Mouse (Mus musculus) urinary bladder, postnatal 25 days (tissue): ENCODE data around the gene Tagln.

Source experiments
- DNase-seq: peaks from one replicate; pipeline ENCODE4 v3.0.0; 2022; ENCODE audit warnings: low spot score

The Tagln gene

DNA sequence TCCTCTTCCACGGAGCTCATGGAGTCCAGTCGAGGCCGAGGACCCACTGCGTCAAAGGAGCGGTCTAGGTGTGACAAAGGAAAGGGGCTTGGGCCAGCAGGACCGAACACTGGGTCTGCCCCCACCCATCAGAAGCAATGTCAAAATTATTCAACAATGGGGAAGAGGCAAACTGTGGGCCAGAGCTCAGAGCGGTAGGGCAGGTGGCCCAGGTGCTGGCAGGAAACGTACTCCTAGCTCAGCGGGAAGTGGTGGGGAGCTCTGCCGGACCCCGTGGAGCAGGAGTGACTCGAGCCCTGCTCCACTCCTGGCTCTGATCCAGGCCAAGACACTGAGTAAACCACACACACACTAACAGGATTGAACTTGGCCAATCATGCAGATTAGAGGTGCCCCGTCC is 9.9 kb upstream of the Tagln start:
- peak; percentile 7 for DNase-seq

- no peak for DNase-seq
Measured at GRCm38 (mm10) chr9:45944506-45945400, 8.9 kb upstream of the Tagln start.

DNA sequence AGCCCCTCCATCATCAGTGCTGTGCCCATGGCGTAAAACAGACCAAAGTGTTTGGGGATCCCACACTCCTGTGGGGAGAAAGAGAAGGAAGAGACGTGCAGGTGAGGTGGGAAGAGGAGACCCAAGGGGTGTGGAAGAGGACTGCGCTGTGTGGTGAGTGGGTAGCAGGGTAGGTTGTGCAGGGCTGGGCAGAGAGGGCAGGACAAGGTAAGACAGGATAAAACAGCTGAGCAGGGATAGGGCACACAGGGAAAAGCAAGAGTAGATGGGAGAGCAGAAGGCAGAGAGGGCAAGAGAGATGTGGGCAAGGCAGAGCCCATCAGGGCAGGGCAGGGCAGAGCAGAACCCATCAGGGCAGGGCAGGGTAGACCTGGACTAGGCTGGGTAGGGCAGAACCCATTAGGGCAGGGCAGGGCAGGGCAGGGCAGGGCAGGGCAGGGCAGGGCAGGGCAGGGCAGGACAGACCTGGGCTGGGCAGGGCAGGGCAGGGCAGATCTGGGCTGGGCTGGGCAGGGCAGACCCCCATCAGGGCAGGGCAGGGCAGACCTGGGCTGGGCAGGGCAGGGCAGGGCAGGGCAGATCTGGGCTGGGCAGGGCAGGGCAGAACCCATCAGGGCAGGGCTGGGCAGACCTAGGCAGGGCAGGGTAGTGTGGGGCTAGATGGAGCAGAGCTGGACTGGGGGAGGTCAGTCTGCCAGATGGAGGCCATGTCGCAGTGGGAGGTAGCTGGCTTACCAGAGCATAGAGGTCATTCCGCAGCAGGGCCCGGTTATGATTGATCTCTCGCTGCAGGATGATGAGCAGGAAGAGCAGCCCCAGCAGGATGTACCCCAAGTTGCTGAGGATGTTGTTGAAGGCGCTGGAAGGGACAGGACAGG is 8.0 kb upstream of the Tagln start:
- no peak for DNase-seq

GRCm38 (mm10) chr9:45942916-45943315 is 7.1 kb upstream of the Tagln start:
- DNase-seq, result no peak

GRCm38 (mm10) chr9:45942464-45942863 is 6.6 kb upstream of the Tagln start:
- DNase-seq, result no peak

GRCm38 (mm10) chr9:45941329-45941888 is 5.6 kb upstream of the Tagln start:
- no peak for DNase-seq

- DNase-seq, result no peak
Measured at GRCm38 (mm10) chr9:45939794-45940193, 3.9 kb upstream of the Tagln start.

DNA sequence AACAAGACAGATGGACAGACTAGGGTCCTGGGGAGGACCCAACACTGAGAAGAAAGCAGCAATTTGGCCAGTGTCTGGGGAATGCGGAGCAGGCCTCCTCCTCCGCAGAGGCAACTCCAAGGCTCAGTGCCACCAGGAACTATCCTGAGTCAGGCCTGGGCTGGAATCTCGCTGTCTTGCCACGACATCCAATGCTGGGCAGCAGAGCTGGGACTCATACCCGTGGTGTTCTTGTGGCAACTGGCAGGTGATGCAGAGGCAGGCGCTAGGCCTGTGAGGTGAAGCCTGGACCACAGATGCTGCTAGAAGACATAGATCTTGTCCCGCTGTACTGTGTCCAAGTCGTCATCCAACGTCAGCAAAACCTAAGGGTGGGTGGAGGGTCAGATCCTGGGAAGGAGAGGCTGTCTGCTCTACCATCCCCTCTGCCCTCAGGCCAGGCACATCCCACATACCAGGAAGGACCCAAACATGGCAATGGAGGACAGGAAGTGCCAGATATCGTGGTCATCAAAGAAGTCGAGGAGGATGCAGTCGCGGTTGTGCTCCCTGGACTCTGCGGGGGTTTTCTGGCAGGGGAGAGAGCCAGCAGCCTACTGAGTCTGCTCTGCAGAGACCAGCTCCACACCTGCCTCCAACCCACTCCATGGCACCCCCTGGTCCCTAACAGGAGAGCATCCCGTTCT is 3.2 kb upstream of the Tagln start:
- no peak for DNase-seq

DNA sequence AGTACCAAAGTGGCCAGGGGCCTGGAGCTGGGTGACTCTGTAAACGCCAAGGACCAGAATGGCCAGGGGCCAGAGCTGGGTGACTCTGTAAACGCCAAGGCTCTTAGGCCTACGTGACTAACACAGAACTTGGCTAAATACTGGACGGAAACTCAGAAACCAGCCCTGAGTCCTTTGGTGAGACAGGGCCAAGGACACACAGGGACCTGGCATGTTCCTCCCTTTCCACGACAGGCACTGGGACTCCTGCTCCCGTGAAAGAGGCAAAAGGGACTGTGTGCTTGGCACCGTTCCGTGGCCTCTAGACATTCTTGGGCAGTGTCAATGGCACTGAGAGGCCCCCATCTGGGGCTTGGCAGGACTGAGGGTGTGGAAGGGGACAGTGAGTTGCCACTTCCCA is 2.2 kb upstream of the Tagln start:
- DNase-seq, result no peak

GRCm38 (mm10) chr9:45936883-45937282 is 1.0 kb upstream of the Tagln start:
- peak; percentile 47 for DNase-seq

GRCm38 (mm10) chr9:45932571-45933415 is 3.1 kb downstream of the Tagln start:
- DNase-seq, result no peak

DNA sequence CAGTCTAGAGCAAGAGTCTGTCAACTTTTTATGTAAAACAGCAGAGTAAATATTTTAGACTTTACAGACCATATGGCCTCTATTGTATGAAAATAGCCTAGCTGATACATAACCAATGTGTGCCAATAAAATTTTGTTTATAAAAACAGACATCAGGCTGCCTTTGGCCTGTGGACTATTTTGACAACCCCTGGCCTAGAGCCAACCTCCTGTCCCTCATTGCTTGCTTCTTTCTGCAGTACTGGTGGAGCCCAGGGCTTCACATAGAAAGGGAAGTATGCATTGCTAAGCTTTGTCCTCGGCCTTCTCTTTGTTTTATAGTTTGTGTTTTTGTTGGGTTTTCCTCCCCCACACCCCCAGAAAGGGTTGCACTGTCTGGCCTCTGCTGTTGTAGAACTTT is 3.9 kb downstream of the Tagln start:
- DNase-seq, result no peak

DNA sequence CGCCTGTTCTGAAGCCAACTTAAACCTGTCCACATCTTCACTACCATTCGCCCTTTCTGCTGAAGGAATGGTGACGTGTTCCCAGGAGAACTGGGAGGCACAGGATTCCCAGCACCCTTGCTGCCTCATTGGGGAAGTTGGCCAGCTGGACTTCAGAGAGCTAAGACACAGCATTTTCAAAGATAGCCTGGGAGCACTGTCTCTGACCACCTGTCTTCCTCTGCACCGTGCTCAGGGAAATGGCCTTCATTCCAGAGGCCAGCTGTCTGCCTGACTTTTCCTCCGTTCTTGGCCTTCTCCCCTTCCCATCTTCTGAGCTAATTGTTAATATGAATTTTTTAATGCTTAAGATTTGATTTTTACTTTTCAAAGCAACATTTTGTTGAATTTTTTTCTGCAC is 6.6 kb downstream of the Tagln start:
- DNase-seq, result no peak

DNA sequence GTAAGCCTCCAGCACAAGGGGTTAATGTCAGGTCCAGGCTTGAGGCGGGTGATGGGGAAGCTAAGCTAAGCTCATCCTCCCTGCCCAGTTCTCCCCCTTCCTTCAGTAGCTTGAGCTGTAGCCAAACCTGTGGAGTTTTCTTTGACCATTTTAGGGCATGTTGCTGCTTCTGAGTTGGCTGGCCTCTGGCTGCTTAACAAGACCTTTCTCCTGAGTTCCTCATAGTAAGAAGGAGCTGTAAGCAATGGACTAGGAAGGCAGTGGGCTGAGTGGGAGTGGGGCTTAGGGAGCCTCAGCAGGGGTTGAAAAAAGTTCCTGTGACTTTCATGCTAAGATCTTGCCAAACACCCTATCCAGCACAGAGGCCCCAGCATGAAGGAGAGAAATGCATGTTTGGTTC is 16.0 kb downstream of the Tagln start:
- no peak for DNase-seq

DNA sequence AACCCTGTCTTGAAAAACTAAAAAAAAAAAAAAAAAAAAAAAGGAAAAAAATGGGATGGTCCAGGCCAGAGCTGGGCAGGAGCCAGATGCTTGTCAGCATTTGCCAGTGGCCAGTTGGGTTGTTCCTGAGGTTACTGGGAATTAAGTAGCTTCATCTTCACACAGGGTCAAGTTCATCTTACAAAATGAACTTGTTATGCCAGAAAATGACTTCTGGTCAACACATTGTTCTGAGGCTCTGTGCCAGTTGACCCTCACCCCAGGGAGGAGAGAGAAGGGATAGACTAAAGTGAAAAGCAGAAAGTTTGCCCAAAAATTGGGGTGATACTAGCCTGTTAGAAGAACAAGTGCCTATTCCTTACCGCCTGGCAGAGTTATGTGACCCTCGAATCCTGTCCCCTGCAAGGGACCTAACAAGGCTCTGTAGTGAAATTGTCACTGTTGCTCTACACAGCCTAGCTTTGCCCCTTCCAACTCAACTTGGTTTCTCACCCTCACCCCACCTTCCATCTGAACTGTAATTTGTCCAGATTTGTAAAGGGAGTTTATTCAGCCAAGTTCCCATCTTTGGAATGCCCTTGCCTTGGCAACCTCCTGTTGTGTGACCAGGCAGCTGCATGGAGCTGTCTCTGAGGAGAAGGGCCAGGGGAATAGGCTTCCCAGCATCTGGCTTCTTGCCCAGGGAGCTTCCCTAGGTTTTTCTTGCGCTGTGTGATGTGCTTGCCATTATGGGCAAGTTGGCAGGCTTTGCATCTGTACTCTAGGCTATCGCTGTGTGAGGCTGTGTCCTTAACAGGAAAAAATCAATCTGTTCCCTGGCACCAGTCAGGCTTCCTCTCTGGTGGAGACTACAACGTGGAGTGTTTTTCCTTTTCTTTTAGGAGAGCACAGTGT is 18.6 kb downstream of the Tagln start:
- DNase-seq, result no peak

DNA sequence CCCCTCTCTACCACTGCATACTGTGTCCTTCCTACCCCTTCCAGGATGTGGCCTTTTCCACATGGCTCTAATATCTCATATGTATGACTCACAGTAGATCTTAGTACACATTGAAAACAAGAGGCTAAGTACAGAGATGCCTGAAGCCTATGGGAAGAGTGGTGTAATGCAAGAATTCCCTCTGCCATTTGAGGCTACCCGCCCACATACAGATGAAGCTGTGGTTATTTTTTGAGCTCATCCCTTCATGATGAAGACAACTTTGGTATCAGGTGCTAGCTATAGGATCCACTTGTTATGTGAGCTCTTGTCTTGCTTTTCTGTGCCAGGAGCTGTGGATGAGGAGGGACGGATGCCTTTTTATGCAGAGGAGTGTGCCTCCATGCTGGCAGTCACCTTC is 20.2 kb downstream of the Tagln start:
- no peak for DNase-seq

DNA sequence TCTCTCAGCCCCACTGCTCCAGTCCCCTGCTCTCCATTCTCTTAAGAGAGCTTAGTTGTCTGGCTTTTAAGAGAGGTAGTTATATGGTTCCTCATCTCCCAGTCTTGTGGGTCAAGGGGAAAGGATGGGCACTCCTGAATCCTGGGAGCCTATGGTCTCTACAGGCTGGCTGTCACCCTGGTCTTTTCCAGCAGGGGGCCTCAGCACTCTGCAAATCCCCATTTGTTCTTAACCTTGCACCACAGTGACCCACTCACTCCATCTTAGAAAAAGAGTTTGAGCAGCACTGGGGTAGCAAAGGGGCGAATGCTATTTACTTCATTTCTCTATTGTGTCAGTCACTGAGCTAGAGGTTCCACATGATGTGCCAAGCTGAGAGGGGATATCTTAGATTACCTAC is 24.2 kb downstream of the Tagln start:
- peak; percentile 51 for DNase-seq

- DNase-seq, result no peak
Measured at GRCm38 (mm10) chr9:45910995-45911394, 24.9 kb downstream of the Tagln start.

GRCm38 (mm10) chr9:45907078-45907428 is 28.8 kb downstream of the Tagln start:
- DNase-seq, result no peak

DNA sequence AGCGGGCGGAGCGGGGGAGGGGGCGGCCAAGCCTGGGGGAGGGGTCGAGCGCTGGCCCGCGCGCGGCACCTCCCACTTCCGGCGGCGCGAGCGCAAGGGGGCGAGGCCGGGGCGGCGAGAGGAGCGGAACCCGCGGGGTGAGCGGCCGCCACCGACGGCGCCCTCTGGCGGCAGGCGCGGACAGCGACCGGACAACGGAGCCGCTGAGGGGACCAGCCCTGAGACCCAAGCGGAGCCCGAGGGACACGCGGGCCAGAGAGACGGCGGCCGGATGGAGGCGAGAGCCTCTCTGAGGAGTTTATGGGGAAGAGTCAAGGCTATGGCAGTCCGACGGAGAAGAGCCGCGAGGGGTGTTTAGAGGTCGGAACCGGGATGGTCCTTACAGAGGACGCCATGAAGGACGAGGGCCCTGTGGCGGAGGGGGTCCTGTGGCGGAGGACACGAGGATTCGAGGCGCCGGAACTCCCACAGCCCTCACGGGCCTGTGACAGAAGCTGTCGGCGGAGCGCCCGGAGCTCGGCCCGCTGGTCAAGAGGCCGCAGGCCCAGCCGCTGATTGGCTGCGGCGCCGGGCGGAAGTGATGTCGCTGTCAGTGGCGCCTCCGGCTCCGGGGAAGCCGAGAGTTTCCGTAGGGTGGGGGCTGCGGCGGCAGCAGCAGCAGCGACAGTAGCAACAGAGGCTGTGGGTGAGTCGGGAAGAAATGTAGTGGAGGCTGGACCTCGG is 29.3 kb downstream of the Tagln start, which contains the start of the genes Pcsk7 and Rnf214:
Gene Pcsk7 (plus strand): TSS at position 143 of the 723 bp plus-strand sequence.
Gene Rnf214 (minus strand): TSS at position 557 of the 723 bp plus-strand sequence.
- DNase-seq, result peak; percentile 90
